Mouse (Mus musculus): ENCODE data around the gene Hnrnpc.

Hnrnpc gene

DNA sequence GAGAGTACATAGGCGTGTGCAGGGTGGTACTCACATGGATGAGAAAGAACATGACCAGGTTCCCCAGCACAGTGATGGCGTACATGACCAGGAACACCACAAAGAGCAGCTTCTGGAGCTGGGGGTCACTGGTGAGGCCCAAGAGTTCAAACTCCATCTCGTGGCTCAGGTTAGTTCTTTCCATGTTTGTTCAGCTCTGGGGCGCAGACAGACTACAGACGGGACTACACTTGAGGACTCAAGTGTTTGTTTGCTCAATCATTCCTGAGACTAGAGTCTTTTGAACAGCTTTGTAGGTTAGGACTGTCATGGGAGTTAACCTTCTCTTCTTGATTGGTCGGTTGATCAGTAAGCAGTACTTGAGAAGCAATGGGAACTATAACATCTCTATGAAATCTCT lies 67.9 kb downstream of the Hnrnpc start:
- CTCF ChIA-PET, result no interaction called here

DNA sequence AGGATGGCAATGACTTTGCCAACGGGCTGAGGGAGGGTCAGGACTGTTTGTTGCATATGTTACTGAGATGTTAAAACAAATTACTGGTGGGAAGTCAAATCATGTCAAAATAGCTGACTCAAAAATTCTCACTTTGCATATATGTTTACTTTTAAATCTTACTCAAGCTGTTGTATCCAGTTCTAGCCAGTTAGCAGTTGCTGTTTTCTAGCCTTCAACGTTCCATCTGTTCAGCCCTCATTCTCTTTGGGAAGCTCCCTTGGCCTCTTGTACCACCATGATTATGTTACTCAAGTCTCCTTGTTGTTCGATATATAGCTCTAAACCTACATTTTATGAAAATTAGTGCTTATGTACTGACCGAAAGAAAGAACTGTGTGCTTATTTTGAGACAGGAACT lies 77.5 kb downstream of the Hnrnpc start:
- CTCF ChIA-PET, result interaction anchor here (1.2 kb wide), 1 partner anchor 13 kb away, joined by 3 read pairs; no protein-coding TSS in a partner anchor

DNA sequence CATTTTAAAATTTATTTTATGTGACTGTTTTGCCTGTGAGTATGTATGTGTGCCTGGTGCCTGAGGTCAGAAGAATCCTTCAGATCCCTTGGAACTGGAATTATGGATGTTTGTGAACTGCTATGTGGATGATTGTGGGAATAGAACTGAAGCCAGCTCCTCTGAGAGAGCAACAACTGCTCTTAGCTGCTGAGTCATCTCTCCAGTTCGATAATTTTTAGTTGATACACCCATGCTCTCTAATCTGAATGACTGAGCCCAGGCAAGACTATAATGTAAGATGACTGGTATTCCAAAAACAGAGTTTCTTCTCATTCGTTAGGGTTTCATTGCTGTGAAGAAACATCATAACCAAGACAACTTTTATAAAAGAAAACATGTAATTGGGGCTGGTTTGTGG lies 79.7 kb downstream of the Hnrnpc start:
- CTCF ChIA-PET, result no interaction called here
